Mouse (Mus musculus) 3134 (cell line): ENCODE results near the gene Myrf.

Source experiments
- DNase-seq: peaks from one replicate; pipeline ENCODE4 v3.0.0-alpha.2; 2011; ENCODE audit warnings: low spot score; ENCODE audit not compliant: insufficient read length; ENCODE audit errors: extremely low read depth

The Myrf gene

GRCm38 (mm10) chr19:10240654-10241305 is at the start of gene Myrf:
Myrf (minus strand) TSS chr19:10240748.
- DNase-seq = no peak

GRCm38 (mm10) chr19:10289609-10290150 is 49.1 kb upstream of the Myrf start:
- DNase-seq = no peak

GRCm38 (mm10) chr19:10288125-10289040 is 47.8 kb upstream of the Myrf start:
- no peak for DNase-seq

- DNase-seq = no peak
Measured at GRCm38 (mm10) chr19:10286458-10286872, 45.9 kb upstream of the Myrf start.

GRCm38 (mm10) chr19:10280771-10281540 is 40.4 kb upstream of the Myrf start:
- peak; percentile 57 for DNase-seq

- peak; percentile 90 for DNase-seq
Measured at GRCm38 (mm10) chr19:10279668-10280067, 39.1 kb upstream of the Myrf start.

GRCm38 (mm10) chr19:10278669-10279324 is 38.2 kb upstream of the Myrf start:
- peak; percentile 51 for DNase-seq

- DNase-seq = peak; percentile 62
Measured at GRCm38 (mm10) chr19:10277759-10278158, 37.2 kb upstream of the Myrf start.

- DNase-seq = no peak
Measured at GRCm38 (mm10) chr19:10277331-10277730, 36.8 kb upstream of the Myrf start.

GRCm38 (mm10) chr19:10276483-10277144 is 36.1 kb upstream of the Myrf start:
- DNase-seq = no peak

- no peak for DNase-seq
Measured at GRCm38 (mm10) chr19:10274056-10274455, 33.5 kb upstream of the Myrf start.

- peak; percentile 87 for DNase-seq
Measured at GRCm38 (mm10) chr19:10272746-10273145, 32.2 kb upstream of the Myrf start.

- DNase-seq = no peak
Measured at GRCm38 (mm10) chr19:10271592-10271991, 31.0 kb upstream of the Myrf start.

GRCm38 (mm10) chr19:10270356-10270755 is 29.8 kb upstream of the Myrf start:
- no peak for DNase-seq

GRCm38 (mm10) chr19:10268851-10269250 is 28.3 kb upstream of the Myrf start:
- DNase-seq = no peak

GRCm38 (mm10) chr19:10267953-10268352 is 27.4 kb upstream of the Myrf start:
- DNase-seq = peak; percentile 72

GRCm38 (mm10) chr19:10267057-10267456 is 26.5 kb upstream of the Myrf start:
- peak; percentile 78 for DNase-seq

GRCm38 (mm10) chr19:10266196-10266850 is 25.8 kb upstream of the Myrf start:
- DNase-seq = peak; percentile 74

GRCm38 (mm10) chr19:10261369-10261768 is 20.8 kb upstream of the Myrf start:
- DNase-seq = no peak
